Mouse (Mus musculus) MN1 (cell line): Measurements from ENCODE around the gene Ilf3.
"Not testable (repeated sequence)": the region's sequence is repeated elsewhere in the genome, so short reads cannot be mapped to it uniquely, and the experiment has no call there.

Experiments
- DNase-seq: peaks from one replicate; pipeline ENCODE4 v3.0.0-alpha.2; 2016; ENCODE audit warnings: low spot score

Ilf3 gene

GRCm38 (mm10) chr9:21367357-21368111, at the start of gene Ilf3:
TSS of gene Ilf3 (plus strand) at chr9:21367871.
- DNase-seq = peak; percentile 99

- no peak for DNase-seq
Observed at GRCm38 (mm10) chr9:21318792-21319191, 48.9 kb upstream of the Ilf3 start.

- DNase-seq = no peak
Observed at GRCm38 (mm10) chr9:21319503-21319902, 48.2 kb upstream of the Ilf3 start.

- DNase-seq = no peak
Observed at GRCm38 (mm10) chr9:21320280-21320618, 47.4 kb upstream of the Ilf3 start.

- peak; percentile 86 for DNase-seq
Observed at GRCm38 (mm10) chr9:21320619-21321512, 46.8 kb upstream of the Ilf3 start, which contains the start of gene Slc44a2. TSS of gene Slc44a2 (plus strand) at chr9:21320698.

GRCm38 (mm10) chr9:21321513-21321835, 46.2 kb upstream of the Ilf3 start:
- no peak for DNase-seq

GRCm38 (mm10) chr9:21322211-21322916, 45.3 kb upstream of the Ilf3 start:
- no peak for DNase-seq

- not testable (repeated sequence) for DNase-seq
Observed at GRCm38 (mm10) chr9:21322917-21323297, 44.8 kb upstream of the Ilf3 start.

- no peak for DNase-seq
Observed at GRCm38 (mm10) chr9:21324269-21324668, 43.4 kb upstream of the Ilf3 start.

- DNase-seq = no peak
Observed at GRCm38 (mm10) chr9:21327569-21327968, 40.1 kb upstream of the Ilf3 start.

GRCm38 (mm10) chr9:21328041-21328440, 39.6 kb upstream of the Ilf3 start:
- no peak for DNase-seq

- DNase-seq = no peak
Observed at GRCm38 (mm10) chr9:21329041-21329440, 38.6 kb upstream of the Ilf3 start.

GRCm38 (mm10) chr9:21329699-21330289, 37.9 kb upstream of the Ilf3 start:
- no peak for DNase-seq

- no peak for DNase-seq
Observed at GRCm38 (mm10) chr9:21331365-21332140, 36.1 kb upstream of the Ilf3 start.

- no peak for DNase-seq
Observed at GRCm38 (mm10) chr9:21332161-21333061, 35.3 kb upstream of the Ilf3 start.

GRCm38 (mm10) chr9:21333523-21333922, 34.1 kb upstream of the Ilf3 start:
- no peak for DNase-seq

- DNase-seq = no peak
Observed at GRCm38 (mm10) chr9:21334747-21335146, 32.9 kb upstream of the Ilf3 start.

GRCm38 (mm10) chr9:21335391-21335790, 32.3 kb upstream of the Ilf3 start:
- no peak for DNase-seq

- DNase-seq = no peak
Observed at GRCm38 (mm10) chr9:21336491-21336890, 31.2 kb upstream of the Ilf3 start.

- DNase-seq = no peak
Observed at GRCm38 (mm10) chr9:21337652-21338051, 30.0 kb upstream of the Ilf3 start.
